Mouse (Mus musculus) embryonic facial prominence, embryonic 10.5 days (tissue): Measurements from ENCODE around the gene Sbk1. TPM values are rescaled to one million over a fixed set of nuclear protein-coding genes. Genes with fewer than 3 reads are reported as not detected.

Source experiments
- DNase-seq: peaks from one replicate; pipeline ENCODE4 v3.0.0-alpha.2; 2017; ENCODE audit warnings: low spot score
- H3K27ac ChIP-seq: fragments of 300-500 bp; sonication (generic); replicated peaks from 2 replicates; pipeline ENCODE4 v1.5.1; 2016; ENCODE audit warnings: mild to moderate bottlenecking
- H3K27me3 ChIP-seq: fragments of 300-500 bp; sonication (generic); replicated peaks from 2 replicates; pipeline ENCODE4 v1.6.1; 2016; ENCODE audit warnings: low read depth, mild to moderate bottlenecking; ENCODE audit not compliant: poor library complexity, severe bottlenecking
- H3K36me3 ChIP-seq: fragments of 300-500 bp; sonication (generic); replicated peaks from 2 replicates; pipeline ENCODE4 v1.6.1; 2016; ENCODE audit warnings: mild to moderate bottlenecking, moderate library complexity
- H3K4me1 ChIP-seq: fragments of 300-500 bp; sonication (generic); 2 replicates; pipeline ENCODE4 v1.6.1; 2016
- H3K4me3 ChIP-seq: fragments of 300-500 bp; sonication (generic); 2 replicates; pipeline ENCODE4 v1.5.1; 2016; ENCODE audit warnings: mild to moderate bottlenecking, moderate library complexity
- H3K9me3 ChIP-seq: fragments of 300-500 bp; sonication (generic); 2 replicates; pipeline ENCODE4 v1.6.1; 2016; ENCODE audit warnings: mild to moderate bottlenecking
- WGBS: fragments of 180-500 bp; shearing (Covaris S2); methylation state at CpG from one replicate; pipeline ENCODE4 v1.1.7; 2016; 5-methylcytosine and 5-hydroxymethylcytosine counted together
- polyA plus RNA-seq: library from polyadenylated mRNA; unstranded; fragments of >200 nt; fragmentation: Nextera tagmentation; extraction: Ambion mirVana; gene quantifications from 2 replicates; pipeline ENCODE4 v1.2.1, GENCODE M21; 2016

Sbk1 gene
- polyA plus RNA-seq, 1 experiment from 2014 or later = 102 TPM

- Histone ChIP-seq H3K4me1 (peaks cover 18% of the 10 kb centered on the region), H3K9me3 (no peaks in the 10 kb centered on the region), H3K4me3 (no peak overlapping the region), H3K36me3 (no peaks in the 10 kb centered on the region), H3K27ac (no peak overlapping the region; the same call in 1 of the 2 replicates), H3K27me3 (peaks cover 34% of the 10 kb centered on the region)
- no peak for DNase-seq
- WGBS = 45% methylated on average over 17 of the region's 17 CpGs
Measured at GRCm38 (mm10) chr7:126248641-126249141, 23.7 kb upstream of the Sbk1 start.

- Histone ChIP-seq H3K4me3 (no peak overlapping the region), H3K9me3 (no peaks in the 10 kb centered on the region), H3K4me1 (peaks cover 18% of the 10 kb centered on the region), H3K27ac (no peak overlapping the region; the same call in 1 of the 2 replicates), H3K27me3 (peaks cover 34% of the 10 kb centered on the region), H3K36me3 (no peaks in the 10 kb centered on the region)
- no peak for DNase-seq
- WGBS = 72% methylated on average over 5 of the region's 5 CpGs
Measured at GRCm38 (mm10) chr7:126249146-126249545, 23.3 kb upstream of the Sbk1 start.

- H3K27ac ChIP-seq = no peak overlapping the region
- no peak for DNase-seq
- H3K4me1 ChIP-seq = peaks cover 18% of the 10 kb centered on the region
- H3K27me3 ChIP-seq = peaks cover 34% of the 10 kb centered on the region
- 87% methylated on average over 3 of the region's 3 CpGs for WGBS
- no peaks in the 10 kb centered on the region for H3K9me3 ChIP-seq
- no peaks in the 10 kb centered on the region for H3K36me3 ChIP-seq
- H3K4me3 ChIP-seq = no peak overlapping the region
Measured at GRCm38 (mm10) chr7:126249986-126250385, 22.4 kb upstream of the Sbk1 start.

GRCm38 (mm10) chr7:126250481-126250880, 21.9 kb upstream of the Sbk1 start:
- Histone ChIP-seq H3K9me3 (no peaks in the 10 kb centered on the region), H3K27ac (no peak overlapping the region)
- 86% methylated on average over 7 of the region's 7 CpGs for WGBS

GRCm38 (mm10) chr7:126251698-126252097, 20.7 kb upstream of the Sbk1 start:
- Histone ChIP-seq H3K4me3 (no peak overlapping the region), H3K27me3 (peaks cover 34% of the 10 kb centered on the region), H3K4me1 (peaks cover 18% of the 10 kb centered on the region), H3K36me3 (no peaks in the 10 kb centered on the region), H3K9me3 (no peaks in the 10 kb centered on the region), H3K27ac (no peak overlapping the region)
- no peak for DNase-seq
- 75% methylated on average over 3 of the region's 3 CpGs for WGBS

More at GRCm38 (mm10) chr7:126250481-126250880, 21.9 kb upstream of the Sbk1 start:
- Histone ChIP-seq H3K4me3 (no peak overlapping the region), H3K36me3 (no peaks in the 10 kb centered on the region), H3K27me3 (peaks cover 34% of the 10 kb centered on the region), H3K4me1 (peaks cover 18% of the 10 kb centered on the region)
- DNase-seq = no peak

GRCm38 (mm10) chr7:126252230-126252629, 20.2 kb upstream of the Sbk1 start:
- Histone ChIP-seq H3K4me3 (no peak overlapping the region), H3K4me1 (peaks cover 18% of the 10 kb centered on the region), H3K27ac (no peak overlapping the region), H3K36me3 (no peaks in the 10 kb centered on the region), H3K9me3 (no peaks in the 10 kb centered on the region), H3K27me3 (peaks cover 29% of the 10 kb centered on the region)
- 88% methylated on average over 5 of the region's 5 CpGs for WGBS
- DNase-seq = no peak

- H3K4me3 ChIP-seq = no peak overlapping the region
- H3K9me3 ChIP-seq = no peaks in the 10 kb centered on the region
- H3K27me3 ChIP-seq = peaks cover 25% of the 10 kb centered on the region
- peak; percentile 76 for DNase-seq
- H3K27ac ChIP-seq = no peak overlapping the region
- H3K36me3 ChIP-seq = no peaks in the 10 kb centered on the region
- H3K4me1 ChIP-seq = 0 out of 2 replicates have a peak, but pooled peaks cover 6% of the 10 kb centered on the region
- 15% methylated on average over 18 of the region's 18 CpGs for WGBS
Measured at GRCm38 (mm10) chr7:126260280-126261210, 11.9 kb upstream of the Sbk1 start.

GRCm38 (mm10) chr7:126261823-126262222, 10.6 kb upstream of the Sbk1 start:
- no peak for DNase-seq
- no peak overlapping the region for H3K27ac ChIP-seq
- H3K36me3 ChIP-seq = no peaks in the 10 kb centered on the region
- H3K4me1 ChIP-seq = peaks cover 17% of the 10 kb centered on the region
- no peak overlapping the region for H3K4me3 ChIP-seq
- 79% methylated on average over 4 of the region's 4 CpGs for WGBS
- H3K9me3 ChIP-seq = no peaks in the 10 kb centered on the region
- H3K27me3 ChIP-seq = peaks cover 25% of the 10 kb centered on the region

- H3K27ac ChIP-seq = no peak overlapping the region
Measured at GRCm38 (mm10) chr7:126263964-126264363, 8.5 kb upstream of the Sbk1 start.

GRCm38 (mm10) chr7:126265949-126266348, 6.5 kb upstream of the Sbk1 start:
- Histone ChIP-seq H3K27me3 (peaks cover 49% of the 10 kb centered on the region), H3K9me3 (no peaks in the 10 kb centered on the region), H3K4me3 (no peak overlapping the region), H3K4me1 (peaks cover 27% of the 10 kb centered on the region), H3K27ac (0 out of 2 replicates have a peak overlapping the region, but pooled peaks have one; percentile 44), H3K36me3 (no peaks in the 10 kb centered on the region)
- 77% methylated on average over 9 of the region's 9 CpGs for WGBS
- DNase-seq = no peak

More at GRCm38 (mm10) chr7:126263964-126264363, 8.5 kb upstream of the Sbk1 start:
- H3K4me3 ChIP-seq = no peak overlapping the region
- 23% methylated on average over 7 of the region's 7 CpGs for WGBS
- H3K9me3 ChIP-seq = no peaks in the 10 kb centered on the region
- peaks cover 40% of the 10 kb centered on the region for H3K27me3 ChIP-seq
- peaks cover 25% of the 10 kb centered on the region for H3K4me1 ChIP-seq
- no peak for DNase-seq
- H3K36me3 ChIP-seq = no peaks in the 10 kb centered on the region

GRCm38 (mm10) chr7:126266372-126266870, 6.0 kb upstream of the Sbk1 start:
- WGBS = 62% methylated on average over 4 of the region's 4 CpGs

GRCm38 (mm10) chr7:126267606-126268005, 4.8 kb upstream of the Sbk1 start:
- WGBS = 66% methylated on average over 8 of the region's 8 CpGs
- Histone ChIP-seq H3K9me3 (no peaks in the 10 kb centered on the region), H3K4me3 (no peak overlapping the region)

More at GRCm38 (mm10) chr7:126266372-126266870, 6.0 kb upstream of the Sbk1 start:
- Histone ChIP-seq H3K4me3 (0 out of 2 replicates have a peak overlapping the region, but pooled peaks have one; percentile 3), H3K27ac (peak overlapping the region; percentile 44; the same call in 1 of the 2 replicates), H3K4me1 (peaks cover 32% of the 10 kb centered on the region), H3K9me3 (no peaks in the 10 kb centered on the region), H3K36me3 (no peaks in the 10 kb centered on the region), H3K27me3 (peaks cover 52% of the 10 kb centered on the region)
- DNase-seq = peak; percentile 55

More at GRCm38 (mm10) chr7:126267606-126268005, 4.8 kb upstream of the Sbk1 start:
- Histone ChIP-seq H3K27me3 (peaks cover 45% of the 10 kb centered on the region), H3K4me1 (peaks cover 36% of the 10 kb centered on the region), H3K27ac (no peak overlapping the region), H3K36me3 (no peaks in the 10 kb centered on the region)
- DNase-seq = no peak
